Comparison of ENCODE assay signal across 8 mouse cellular contexts in genomic region chr13:17992697-17993514, GRCm38 (mm10). TPM values are rescaled to one million over a fixed set of nuclear protein-coding genes. Genes with fewer than 3 reads are reported as not detected.
DNase-seq lines count a peak whose midpoint lies in the region; ATAC-seq lines count a peak whose summit lies in the region.

Gene Yae1d1, minus strand, starts transcription at chr13:17993349.

- peak within 1 kb of the TSS; percentile 89 for H3K4me2 ChIP-seq in heart, embryonic 14.5 days (ENCODE audit: low read length)
- H3K4me2 ChIP-seq in liver, embryonic 13.5 days, result peak within 1 kb of the TSS; percentile 75
- H3K4me2 ChIP-seq in stomach, embryonic 16.5 days (ENCODE audit: low read depth, low read length), result peak within 1 kb of the TSS; percentile 80

- H3K9me3 ChIP-seq in heart, embryonic 14.5 days (ENCODE audit: control insufficient read depth, low read length), result no peaks in the 10 kb centered on the region
- no peaks in the 10 kb centered on the region for H3K9me3 ChIP-seq in liver, embryonic 13.5 days (replicated peaks)
- no peaks in the 10 kb centered on the region for H3K9me3 ChIP-seq in stomach, embryonic 16.5 days (replicated peaks; ENCODE audit: control insufficient read depth, low read length)

- under 1% methylated on average over 54 of the region's 54 CpGs for WGBS in heart, embryonic 14.5 days
- 1% methylated on average over 54 of the region's 54 CpGs for WGBS in liver, embryonic 13.5 days (ENCODE audit: insufficient replicate concordance)
- WGBS in stomach, embryonic 16.5 days, result under 1% methylated on average over 54 of the region's 54 CpGs

- ATAC-seq in CD4-positive, CD25-positive, alpha-beta regulatory T cell, adult 4 months, result peak; percentile 99
- peak; percentile 92 for ATAC-seq in heart, embryonic 14.5 days (ENCODE audit: insufficient number of reproducible peaks, insufficient read depth, low FRiP score, low read depth)
- ATAC-seq in liver, embryonic 13.5 days (ENCODE audit: low read depth), result peak; percentile 94
- ATAC-seq in stomach, embryonic 16.5 days (ENCODE audit: insufficient read depth, low FRiP score), result peak; percentile 98

- H3K36me3 ChIP-seq in heart, embryonic 14.5 days (ENCODE audit: control insufficient read depth, insufficient read depth, low read length), result peaks cover 13% of the 10 kb centered on the region; the same call in 1 of the 2 replicates
- peaks cover 4% of the 10 kb centered on the region; the same call in 1 of the 2 replicates for H3K36me3 ChIP-seq in liver, embryonic 13.5 days
- H3K36me3 ChIP-seq in stomach, embryonic 16.5 days (ENCODE audit: control insufficient read depth, insufficient read depth, low read length), result no peaks in the 10 kb centered on the region

- peak within 1 kb of the TSS; percentile 94 for H3K9ac ChIP-seq in heart, embryonic 14.5 days (ENCODE audit: low read length)
- H3K9ac ChIP-seq in liver, embryonic 13.5 days, result peak within 1 kb of the TSS; percentile 86
- peak within 1 kb of the TSS; percentile 89 for H3K9ac ChIP-seq in stomach, embryonic 16.5 days (ENCODE audit: low read length)

- peaks cover 0 to 10% of the 10 kb centered on the region in 2 experiments; a peak in 2 of 4 replicates for H3K4me1 ChIP-seq in heart, embryonic 14.5 days (ENCODE audit: control insufficient read depth in 2 of 2, insufficient read depth in 2 of 2, low read length in 2 of 2)
- peaks cover 13% of the 10 kb centered on the region for H3K4me1 ChIP-seq in liver, embryonic 13.5 days (replicated peaks)
- peaks cover 2% of the 10 kb centered on the region; the same call in 1 of the 2 replicates for H3K4me1 ChIP-seq in stomach, embryonic 16.5 days (ENCODE audit: control insufficient read depth, insufficient read depth, low read length)

- peak within 1 kb of the TSS; percentile 90 to 92 for H3K27ac ChIP-seq in heart, embryonic 14.5 days (replicated peaks in 1 of 2; ENCODE audit: control insufficient read depth in 1 of 2, insufficient read depth in 1 of 2, low read depth in 2 of 2, low read length in 2 of 2)
- peak within 1 kb of the TSS; percentile 78 for H3K27ac ChIP-seq in liver, embryonic 13.5 days
- H3K27ac ChIP-seq in stomach, embryonic 16.5 days (ENCODE audit: low read length), result peak within 1 kb of the TSS; percentile 89

- peak; percentile 54 for DNase-seq in c-Kit-negative CD71-positive TER-119-positive erythroid progenitor cells, embryonic 14.5 days (ENCODE audit: low read depth, low spot score)
- DNase-seq in fibroblast of lung, adult 2 months (ENCODE audit: low read depth), result peak; percentile 46
- DNase-seq in kidney, postnatal 14 days, result peak; percentile 93
- DNase-seq in liver, embryonic 13.5 days, result peak; percentile 80
- peak; percentile 98 for DNase-seq in neural tube, embryonic 10.5 days (ENCODE audit: extremely low spot score, low spot score)

- no peaks in the 10 kb centered on the region for H3K27me3 ChIP-seq in heart, embryonic 14.5 days (ENCODE audit: control insufficient read depth, insufficient read depth, low read length)
- H3K27me3 ChIP-seq in liver, embryonic 13.5 days, result no peaks in the 10 kb centered on the region
- H3K27me3 ChIP-seq in stomach, embryonic 16.5 days (ENCODE audit: control insufficient read depth, insufficient read depth, low read length), result no peaks in the 10 kb centered on the region

- H3K4me3 ChIP-seq in heart, embryonic 14.5 days (ENCODE audit: control insufficient read depth in 1 of 2, insufficient read depth in 1 of 2, low read depth in 1 of 2, low read length in 2 of 2), result peak within 1 kb of the TSS; percentile 91 to 98
- H3K4me3 ChIP-seq in liver, embryonic 13.5 days (replicated peaks), result peak within 1 kb of the TSS; percentile 86
- H3K4me3 ChIP-seq in stomach, embryonic 16.5 days (replicated peaks; ENCODE audit: low read length), result peak within 1 kb of the TSS; percentile 95

RNA-seq across cellular contexts. Expression of gene Yae1d1, which starts in this region (rescaled TPM):
- 10 to 100 TPM; 17.3 to 18.7 TPM for polyA plus RNA-seq in CD4-positive, CD25-positive, alpha-beta regulatory T cell, adult 4 months (2017; shearing (Covaris generic))
- polyA plus RNA-seq in heart, embryonic 14.5 days (2014; fragmentation: Nextera tagmentation; extraction: Ambion mirVana), result 74.9 and 79.7 TPM in 2 replicates
- polyA plus RNA-seq in liver, embryonic 13.5 days (2015; fragmentation: Nextera tagmentation; extraction: Ambion mirVana), result 32.4 and 35.5 TPM in 2 replicates
- 56.0 and 58.5 TPM in 2 replicates for polyA plus RNA-seq in stomach, embryonic 16.5 days (2015; fragmentation: Nextera tagmentation; extraction: Ambion mirVana)

Comparison
In these comparisons a context has a peak if more than half of its experiments do, and no peak if none do; other contexts are left out.
1. Peak in every context shown above with its lines: DNase-seq, ATAC-seq, H3K4me3 ChIP-seq and H3K27ac ChIP-seq.
2. DNase-seq: peak in every context shown above with its lines; median percentile 98 in neural tube, embryonic 10.5 days; 93 in kidney, postnatal 14 days; 80 in liver, embryonic 13.5 days; 54 in c-Kit-negative CD71-positive TER-119-positive erythroid progenitor cells, embryonic 14.5 days; 46 in fibroblast of lung, adult 2 months.